Mouse (Mus musculus): ENCODE data around the gene Ppp1r13b.

DNA sequence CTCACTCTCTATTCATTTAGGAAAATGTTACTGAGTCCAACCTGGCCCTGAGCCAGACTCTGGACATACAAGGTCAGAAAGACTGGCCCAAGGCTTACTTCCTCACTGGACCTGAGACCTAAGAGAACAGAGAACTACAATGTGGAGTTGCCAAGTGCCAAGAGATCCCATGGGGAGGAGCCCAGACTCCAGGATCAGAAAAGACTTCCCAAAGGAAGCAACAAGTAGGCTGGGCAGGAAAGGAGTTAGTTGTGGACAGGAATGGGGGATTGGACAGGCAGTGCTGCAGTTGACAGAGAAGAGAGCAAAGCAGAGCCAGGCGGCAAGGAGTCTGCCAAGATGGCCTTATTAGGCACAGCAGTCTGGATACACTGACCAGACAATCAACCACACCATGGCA is 13.8 kb downstream of the Ppp1r13b start:
- TF ChIP-seq CTCF (IDR thresholded peaks at IDR 0.05; ENCODE audit: low read depth) (no peak), EP300 (IDR thresholded peaks at IDR 0.05; ENCODE audit: low read depth) (no peak)

Measured in liver, embryonic 14.5 days (tissue).